Mouse (Mus musculus) forelimb bud, embryonic 11.5 days (tissue): ENCODE measurements around the gene Lrrc51.
"Not testable (repeated sequence)": the region's sequence is repeated elsewhere in the genome, so short reads cannot be mapped to it uniquely, and the experiment has no call there.

ENCODE experiments used
- DNase-seq: peaks from one replicate; pipeline ENCODE4 v3.0.0-alpha.2; 2012; ENCODE audit warnings: low read depth, low spot score

Gene Lrrc51

DNA sequence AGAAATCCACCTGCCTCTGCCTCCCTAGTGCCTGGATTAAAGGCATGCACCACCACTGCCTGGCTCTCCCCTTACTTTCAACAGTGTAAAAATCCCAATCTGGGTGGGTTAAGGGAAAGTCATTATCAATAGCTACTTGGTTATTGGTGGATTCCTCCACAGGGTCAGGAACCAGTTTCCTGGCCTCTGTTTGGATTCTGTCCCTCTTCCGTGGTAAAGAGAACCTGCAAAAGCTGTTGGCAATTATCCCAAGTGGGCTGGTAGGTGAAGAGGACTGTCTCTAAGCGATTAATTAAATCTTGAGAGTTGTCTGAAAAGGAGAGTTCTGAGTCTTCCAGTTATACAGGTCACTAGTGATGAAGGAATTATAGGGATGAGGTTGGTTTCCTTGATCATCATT lies 4.7 kb upstream of the Lrrc51 start:
- DNase-seq: no peak

DNA sequence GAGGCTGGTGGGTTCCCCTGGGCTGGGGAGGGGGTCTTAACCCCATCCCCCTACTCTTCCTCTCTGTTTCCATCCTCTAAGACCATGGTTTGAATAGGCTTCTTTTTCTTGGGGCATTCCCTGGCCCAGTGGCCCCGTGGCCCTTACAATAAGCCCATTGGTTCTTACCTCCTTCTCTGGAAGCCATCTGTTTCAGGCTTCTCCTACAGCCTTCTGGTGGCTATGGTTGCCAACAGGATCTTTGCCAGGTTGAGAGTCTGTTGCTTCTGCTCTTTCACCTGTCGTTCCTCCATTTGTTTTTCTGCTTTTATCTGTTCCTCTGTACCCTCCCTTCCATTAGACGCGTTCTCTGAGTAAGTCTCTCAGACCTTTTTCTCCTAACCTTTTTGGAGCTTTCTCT lies 3.9 kb upstream of the Lrrc51 start:
- no peak for DNase-seq

DNA sequence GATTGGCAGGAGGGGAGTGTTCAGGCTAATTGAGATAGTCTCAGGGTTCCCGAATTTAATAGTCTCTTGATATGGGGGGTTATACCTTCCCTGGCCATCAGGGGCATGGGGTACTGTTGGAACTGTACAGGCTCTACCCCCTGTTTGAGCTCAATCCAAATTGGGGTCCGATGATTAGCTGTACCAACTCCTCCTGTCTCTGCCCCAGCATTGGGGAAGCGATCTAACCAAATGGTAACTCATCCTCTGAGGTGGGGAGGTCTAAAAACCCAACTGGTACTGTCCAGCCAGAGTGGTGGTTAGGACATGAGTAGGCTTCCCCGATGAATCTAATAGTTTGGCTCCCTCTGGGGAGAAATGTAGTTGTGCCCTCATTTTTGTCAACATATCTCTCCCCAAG lies 3.3 kb upstream of the Lrrc51 start:
- DNase-seq: no peak

DNA sequence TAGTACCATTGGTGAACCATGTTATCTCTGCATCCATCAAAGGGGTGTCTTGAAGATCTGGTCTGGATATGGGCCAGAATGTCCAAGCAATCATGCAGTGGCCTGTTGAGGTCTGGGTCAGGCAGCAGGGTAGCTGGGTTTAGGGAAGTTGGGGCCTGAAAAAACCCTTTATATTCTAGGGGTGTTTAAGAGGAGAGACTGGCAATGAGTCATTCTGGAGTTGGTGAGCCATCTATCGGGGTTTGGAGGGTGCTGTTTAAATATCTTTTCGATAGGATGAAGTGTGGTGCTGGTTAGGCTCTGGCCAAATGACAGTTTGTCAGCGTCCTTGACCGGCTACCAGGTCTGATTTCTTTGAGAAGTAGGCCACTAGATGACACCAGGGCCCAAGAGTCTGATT lies 2.3 kb upstream of the Lrrc51 start:
- DNase-seq: no peak

DNA sequence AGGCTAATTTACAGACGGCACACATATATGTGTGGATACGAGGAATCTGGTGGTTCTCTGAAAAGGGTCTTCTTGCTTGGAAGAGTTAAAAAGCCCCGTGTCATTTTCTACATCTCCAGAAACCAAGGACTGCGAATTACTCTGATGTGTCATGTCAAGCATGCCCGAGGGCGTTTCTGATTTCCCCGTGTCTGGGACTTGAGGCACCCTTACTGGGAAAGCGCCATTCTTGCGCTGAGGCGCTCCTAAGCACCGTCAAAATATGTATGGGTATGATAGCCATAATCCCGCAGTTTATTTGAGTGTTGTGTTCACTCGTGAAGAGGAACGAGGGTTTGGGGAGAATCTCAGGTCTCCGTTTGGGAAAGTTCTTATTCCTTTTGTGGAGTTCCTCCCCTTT lies 395 bp downstream of the Lrrc51 start:
- peak; percentile 26 for DNase-seq

DNA sequence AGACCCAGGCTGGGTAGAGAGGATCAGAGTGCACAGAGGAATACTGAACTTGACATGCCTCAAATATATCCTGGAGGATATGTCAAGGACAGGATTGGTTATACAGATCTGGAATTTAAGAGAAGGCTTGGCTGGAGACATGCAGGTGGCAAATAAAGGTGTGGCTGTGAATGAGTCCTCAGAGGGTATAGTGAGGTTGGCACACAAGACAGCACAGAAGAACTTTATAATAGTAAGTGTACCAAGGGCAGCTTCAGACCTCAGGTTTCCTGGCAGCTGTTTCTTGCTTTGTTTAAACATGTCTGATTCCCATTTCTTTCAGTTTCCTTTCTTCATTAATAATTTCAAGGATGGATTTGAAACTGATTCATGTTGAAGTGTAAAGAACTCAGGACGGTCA lies 1.1 kb downstream of the Lrrc51 start:
- DNase-seq: no peak

DNA sequence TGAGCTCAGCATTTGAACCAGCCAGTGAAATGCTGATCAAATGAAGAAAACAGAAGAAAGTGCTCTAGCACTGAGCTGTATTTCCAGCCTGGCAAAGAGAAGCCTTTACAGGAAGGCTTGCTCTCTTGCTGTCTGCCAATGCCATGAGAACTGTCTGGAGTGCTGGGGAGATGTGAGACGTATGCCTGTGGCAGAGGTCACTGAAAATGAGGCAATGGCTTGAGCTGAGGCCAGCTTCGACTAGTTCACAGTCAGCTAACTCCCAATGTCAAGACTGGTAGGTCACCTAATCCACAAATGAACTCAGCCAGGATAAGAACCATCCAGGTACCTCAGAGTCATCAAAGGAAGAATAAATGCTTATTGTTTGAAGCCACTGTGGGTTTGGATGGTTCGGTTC lies 5.6 kb downstream of the Lrrc51 start:
- no peak for DNase-seq

DNA sequence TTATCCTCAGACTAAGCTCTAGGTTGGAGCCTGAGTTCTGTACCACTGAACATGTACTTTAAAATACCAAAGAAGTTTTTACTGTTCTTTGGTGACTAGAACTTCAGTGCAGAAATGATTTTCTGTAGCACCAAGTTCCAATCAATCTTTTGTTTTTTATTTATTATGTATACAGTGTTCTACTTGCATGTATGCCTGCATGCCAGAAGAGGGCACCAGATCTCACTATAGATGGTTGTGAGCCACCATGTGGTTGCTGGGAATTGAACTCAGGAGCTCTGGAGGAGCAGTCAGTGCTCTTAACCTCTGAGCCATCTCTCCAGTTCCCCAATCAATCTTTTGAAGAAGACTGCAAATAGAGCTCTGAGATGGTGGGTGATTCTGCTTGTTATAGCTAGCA lies 7.8 kb downstream of the Lrrc51 start:
- not testable (repeated sequence) for DNase-seq

DNA sequence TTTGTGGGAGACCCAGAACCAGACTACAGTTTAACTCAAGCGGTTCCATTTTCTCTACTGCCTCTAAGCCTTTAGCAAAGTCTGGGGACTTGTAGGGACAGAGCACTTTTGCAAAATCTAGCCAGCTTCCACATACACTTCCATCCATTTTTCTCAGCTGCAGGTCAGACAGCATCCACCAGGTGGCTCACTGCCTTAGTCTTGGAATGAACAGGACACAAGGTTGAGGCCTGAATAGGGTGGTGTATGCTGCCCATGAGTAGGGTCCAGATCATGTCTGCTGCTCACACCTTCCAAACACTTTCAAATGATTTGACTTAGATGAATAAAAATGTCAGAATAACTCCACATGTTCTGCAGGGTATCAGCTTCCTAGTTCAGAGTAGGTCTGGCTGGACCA lies 15.6 kb downstream of the Lrrc51 start:
- peak; percentile 61 for DNase-seq

DNA sequence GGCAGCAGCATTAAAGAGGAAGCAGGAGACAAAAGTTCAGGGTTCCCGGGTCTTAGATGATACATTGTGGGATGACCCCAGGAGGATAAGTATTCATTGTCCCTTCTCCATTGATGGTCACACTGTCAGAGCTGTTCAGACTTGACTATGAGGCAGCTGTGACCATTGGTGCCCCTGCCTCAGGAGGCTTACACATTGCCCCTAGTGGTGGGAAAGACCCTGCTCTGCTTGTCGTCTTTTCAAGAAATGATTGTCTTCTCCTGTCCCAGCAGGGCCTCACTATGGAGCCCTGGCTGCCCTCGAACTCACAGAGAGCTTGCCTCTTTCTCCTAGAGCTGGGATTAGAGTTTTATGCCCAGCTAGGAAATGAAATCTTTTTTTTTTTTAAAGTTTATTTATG lies 21.7 kb downstream of the Lrrc51 start:
- DNase-seq: no peak

DNA sequence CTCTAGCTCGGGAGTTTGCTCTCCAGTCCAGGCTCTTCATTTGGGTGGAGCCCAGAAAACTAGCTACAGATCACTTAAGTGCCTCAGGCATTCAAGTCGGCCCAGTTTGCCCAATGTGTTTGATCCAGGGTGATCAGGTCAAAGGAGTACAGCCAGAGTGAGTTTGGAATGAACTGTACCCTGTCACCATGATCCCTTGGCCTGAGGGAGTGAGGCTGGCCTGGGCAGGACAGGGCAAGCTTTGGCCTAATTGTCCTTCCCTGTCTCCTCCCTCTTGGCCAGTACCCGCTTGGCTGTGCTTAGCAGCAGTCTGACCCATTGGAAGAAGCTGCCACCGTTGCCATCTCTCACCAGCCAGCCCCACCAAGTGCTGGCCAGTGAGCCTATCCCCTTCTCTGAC lies 23.6 kb downstream of the Lrrc51 start:
- no peak for DNase-seq

DNA sequence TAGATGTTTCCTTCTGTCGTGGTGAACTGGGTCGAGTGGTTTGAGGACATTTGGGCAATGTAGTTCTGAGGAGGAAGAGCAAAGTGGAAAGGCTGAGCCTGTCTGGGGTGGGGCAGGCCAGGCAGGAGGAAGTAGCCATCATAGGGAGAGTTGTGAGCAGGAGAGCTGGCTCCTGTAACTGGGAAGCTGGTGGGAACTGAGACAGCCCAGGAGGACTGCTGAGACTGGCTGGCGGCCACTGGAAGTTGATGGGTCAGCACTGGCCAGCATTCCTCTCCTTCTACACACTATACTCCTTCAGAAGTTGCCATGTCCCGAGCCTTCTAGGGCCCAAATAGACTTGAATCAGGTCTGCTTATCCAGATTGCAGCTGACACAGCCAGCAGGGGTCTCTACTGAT lies 25.3 kb downstream of the Lrrc51 start:
- no peak for DNase-seq

DNA sequence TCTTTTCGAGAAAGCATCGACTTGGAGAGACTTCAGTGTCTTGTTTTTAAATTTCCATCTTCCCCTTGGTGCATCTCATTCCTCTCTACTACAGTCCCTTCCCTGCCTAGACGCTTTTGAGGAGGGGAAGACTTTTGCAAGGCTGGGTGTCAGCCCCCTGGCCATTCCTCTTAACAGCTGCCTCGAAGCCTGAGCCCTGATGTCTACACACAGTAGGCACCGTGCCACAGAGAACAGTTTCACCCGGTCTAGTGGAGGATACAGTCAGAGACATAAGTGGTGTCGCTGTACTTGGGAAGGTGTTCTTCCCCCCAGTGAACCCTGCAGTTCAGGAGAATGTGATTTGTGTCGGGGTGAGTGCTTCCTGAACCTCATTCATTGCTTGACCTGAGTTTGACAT lies 27.0 kb downstream of the Lrrc51 start:
- no peak for DNase-seq

DNA sequence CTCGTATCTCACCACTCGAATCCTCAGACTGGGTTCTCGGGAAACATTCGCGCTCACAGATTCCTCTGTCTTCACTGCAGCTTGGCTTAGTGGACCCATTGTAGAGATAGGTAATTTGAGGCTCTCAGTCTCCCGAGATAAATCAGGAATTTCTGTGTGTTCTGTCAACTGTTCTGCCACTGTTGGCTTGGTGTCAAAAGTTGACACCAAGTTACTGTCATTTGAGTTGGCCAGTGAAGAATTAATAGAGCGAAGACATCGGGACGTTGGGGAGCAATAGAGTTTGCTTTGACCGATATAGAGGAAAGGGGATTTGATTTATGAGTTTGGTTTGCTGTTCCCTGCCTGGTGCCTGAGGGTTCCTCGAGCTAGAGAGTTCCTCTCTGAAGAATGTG lies 27.4 kb downstream of the Lrrc51 start, which contains the start of gene Tomt:
Gene Tomt (minus strand): TSS at position 73 of the 395 bp plus-strand sequence.
- no peak for DNase-seq

DNA sequence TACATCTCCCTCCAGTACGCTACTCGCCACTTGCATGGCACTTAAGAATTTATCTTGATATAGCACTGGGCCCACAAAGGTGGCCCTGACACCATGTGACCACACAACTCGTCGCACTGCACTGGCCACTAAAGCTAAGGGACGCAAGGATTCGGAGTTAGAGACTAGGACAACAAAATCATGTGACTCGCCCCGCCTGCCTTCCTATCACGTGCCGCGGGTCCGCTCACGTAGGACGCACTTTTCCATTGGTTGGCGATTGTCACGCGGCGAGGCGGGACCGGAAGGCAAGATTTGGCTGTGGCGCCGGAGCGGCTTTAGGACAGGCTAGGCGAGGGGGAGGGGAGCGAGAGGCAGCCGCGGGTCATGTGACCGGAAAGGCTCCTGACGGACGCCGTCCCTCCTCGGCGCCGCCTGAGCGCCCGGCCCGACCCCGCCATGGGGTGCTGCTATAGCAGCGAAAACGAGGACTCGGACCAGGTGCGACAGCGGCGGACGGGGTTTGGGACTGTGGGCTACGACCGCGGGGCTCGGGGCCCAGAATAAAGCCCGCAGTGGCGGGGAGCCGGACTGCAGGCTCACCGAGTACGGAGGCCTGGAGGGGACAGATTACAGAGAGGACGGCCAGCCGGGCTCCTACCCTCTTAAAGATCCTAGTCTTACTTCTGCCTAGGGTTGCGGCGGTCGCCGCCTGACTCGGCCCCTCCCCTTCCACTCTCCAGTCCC lies 28.0 kb downstream of the Lrrc51 start, which contains the start of gene Lamtor1:
Gene Lamtor1 (plus strand): TSS at position 344 of the 726 bp plus-strand sequence.
- peak; percentile 99 for DNase-seq

DNA sequence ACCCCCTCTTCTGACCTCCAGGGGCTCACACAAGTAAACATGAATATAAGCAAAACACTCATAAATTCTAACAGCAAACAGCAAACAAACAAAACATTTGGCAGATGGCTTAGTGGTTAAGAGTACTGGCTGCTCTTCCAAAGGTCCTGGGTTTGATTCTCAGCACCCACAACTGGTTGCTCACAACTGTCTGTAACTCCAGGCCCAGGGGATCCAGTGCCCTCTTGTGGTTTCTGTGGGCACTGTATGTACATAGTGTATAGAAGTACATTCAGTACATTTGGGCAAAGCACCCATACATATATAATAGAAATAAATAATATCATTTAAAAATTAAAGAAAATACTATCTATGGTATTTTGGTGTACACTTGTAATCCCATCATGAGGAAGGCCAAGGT lies 30.8 kb downstream of the Lrrc51 start:
- no peak for DNase-seq

DNA sequence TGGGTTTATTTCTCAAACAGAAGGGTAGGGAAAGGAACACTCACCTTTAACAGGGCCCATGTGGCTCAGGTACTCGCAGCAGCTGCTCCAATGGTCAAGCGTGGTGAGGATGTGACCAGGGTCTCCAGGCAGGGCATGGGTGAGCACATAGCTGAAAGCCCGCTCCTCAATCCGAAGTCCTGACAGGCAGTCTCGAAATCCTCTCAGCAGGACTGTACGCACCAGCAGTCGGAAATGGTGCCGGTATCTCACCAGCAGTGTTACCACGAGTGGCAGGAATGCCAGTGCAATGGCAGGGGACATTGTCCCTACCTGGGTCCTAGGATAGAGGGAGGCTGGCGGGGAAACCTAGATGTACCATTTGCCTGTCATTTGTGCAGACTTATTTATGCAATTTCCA lies 31.7 kb downstream of the Lrrc51 start:
- no peak for DNase-seq

DNA sequence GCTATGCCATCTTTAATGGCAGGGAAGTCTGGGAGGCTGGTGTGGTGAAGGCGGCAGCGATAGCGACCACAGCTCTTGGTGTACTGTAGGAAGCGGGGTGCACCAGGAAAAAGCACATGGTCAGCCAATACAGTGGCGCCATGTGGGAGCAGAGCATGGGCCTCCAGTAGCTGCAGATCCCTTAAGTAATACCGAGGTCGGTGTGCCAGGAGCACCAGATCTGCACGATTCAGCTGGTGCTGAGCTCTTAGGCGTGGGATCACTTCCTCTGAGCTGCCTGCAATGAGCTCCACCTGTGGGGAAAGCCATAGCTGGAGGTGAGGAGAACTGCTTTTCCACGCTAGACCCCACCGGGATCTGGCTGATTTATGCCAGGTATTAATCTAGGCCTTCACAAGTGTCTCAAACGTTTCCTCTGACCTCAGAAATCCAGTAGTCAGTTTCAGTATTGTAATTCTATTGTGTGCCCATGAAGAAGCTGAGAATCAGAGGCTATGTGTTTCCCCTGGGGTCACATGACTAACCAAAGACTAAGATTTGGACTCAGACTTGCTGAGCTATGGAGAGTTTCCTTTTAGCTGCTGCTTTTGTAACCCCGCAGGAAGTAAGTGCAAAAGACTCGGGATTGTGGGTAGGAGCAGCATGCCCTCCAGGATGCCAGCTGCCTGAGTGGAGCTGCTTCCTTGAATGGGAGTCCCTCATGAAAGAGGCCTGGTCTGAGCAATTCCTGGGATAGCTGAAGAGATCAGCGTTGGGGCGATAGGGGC lies 33.2 kb downstream of the Lrrc51 start:
- DNase-seq: no peak

DNA sequence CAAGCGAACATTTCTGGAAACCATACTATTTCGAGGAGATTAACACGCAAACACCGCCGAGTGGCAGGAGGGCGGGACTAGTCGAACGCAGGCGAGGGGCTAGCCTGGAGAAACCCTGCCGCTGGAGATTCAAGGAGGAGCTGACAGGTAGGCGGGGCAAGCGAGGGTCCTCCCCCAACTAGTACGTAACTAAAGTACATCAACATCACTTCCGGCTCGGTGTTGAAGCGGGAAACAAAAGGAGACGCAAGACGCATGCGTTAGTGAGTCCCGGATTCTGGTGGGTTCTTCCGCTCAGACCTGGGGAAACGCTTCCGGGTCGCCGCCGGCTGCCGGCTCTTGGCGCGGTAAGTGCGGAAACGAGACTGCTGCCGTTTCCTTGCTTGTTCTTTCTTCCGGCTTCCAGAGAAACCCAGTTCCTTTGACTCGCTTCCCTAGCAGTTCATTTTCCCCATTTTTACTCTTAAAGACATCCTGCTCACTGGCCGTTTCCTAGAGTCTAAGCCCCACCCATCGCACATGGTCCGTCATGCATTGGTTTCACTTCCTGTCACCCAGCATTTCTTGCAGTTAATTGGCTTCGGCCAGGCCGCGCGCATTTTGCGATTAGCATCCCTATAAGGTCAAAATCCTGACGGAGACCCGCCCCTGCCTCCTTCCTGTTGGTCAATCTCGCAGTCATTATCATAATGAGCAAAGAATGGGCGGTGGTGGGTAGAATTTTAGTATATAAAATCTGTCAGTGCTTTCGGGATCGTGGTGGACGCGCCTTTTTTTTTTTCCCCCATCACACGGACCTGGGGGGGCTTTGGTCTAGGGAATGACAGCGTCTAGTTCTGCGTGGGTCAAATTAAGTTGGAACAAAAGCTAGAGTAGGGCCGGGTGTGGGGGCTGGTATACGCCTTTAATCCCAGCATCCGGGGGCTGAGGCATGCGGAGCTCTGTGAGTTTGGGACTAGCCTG lies 37.3 kb downstream of the Lrrc51 start:
- DNase-seq: peak; percentile 98

DNA sequence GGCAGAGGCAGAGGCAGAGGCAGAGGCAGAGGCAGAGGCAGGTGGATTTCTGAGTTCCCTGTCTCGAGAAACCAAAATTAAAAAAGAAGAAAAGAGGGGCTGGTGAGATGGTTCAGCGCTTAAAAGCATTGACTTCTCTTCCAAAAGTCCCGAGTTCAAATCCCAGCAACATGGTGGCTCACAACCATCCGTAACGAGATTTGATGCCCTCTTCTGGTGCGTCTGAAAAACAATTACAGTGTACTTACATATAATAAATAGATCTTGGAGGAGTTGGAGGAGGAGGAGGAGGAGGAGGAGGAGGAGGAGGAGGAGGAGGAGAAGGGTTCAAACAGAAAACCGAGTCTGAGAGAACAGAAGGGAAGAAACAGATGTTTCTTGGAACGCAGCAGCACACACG lies 38.0 kb downstream of the Lrrc51 start:
- DNase-seq: no peak

DNA sequence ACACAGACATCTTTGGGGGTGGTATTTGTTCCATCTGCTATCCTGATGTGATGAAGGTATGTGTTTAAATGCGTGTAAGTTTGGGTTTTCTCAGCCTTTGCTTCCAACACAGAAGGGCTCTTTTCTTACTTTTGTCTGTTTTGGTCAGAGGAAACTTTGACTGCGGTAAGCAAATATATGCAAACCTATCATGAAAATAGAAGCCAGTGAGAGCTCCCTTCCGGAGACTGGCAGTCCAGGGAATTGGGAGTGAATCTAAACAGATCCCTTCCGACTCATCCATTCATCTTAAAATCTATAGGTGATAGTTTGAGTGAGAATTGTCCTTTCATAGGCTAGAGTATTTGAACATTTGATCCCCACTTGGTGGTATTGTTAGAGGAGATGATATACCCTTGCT lies 45.2 kb downstream of the Lrrc51 start:
- DNase-seq: no peak

DNA sequence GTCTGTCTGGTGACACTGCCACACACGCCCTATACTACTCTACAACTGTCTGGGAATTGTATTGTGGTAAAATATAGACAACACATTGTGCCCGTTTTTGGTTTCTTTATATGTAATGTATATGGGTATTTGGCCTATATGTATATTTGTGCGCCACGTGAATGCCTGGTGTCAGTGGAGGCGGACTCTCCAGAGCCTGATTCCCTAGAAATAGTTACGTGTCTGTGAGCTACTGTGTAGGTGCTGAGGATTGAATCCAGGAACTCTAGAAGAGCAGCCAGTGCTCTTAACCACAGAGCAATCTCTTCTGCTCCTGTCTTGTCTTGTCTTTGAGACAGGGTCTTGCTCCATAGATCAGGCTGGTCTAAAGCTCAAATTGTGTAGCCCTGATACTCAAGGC lies 47.4 kb downstream of the Lrrc51 start:
- DNase-seq: no peak
